ENCODE assay signal across 10 mouse cellular contexts in the genomic region with DNA sequence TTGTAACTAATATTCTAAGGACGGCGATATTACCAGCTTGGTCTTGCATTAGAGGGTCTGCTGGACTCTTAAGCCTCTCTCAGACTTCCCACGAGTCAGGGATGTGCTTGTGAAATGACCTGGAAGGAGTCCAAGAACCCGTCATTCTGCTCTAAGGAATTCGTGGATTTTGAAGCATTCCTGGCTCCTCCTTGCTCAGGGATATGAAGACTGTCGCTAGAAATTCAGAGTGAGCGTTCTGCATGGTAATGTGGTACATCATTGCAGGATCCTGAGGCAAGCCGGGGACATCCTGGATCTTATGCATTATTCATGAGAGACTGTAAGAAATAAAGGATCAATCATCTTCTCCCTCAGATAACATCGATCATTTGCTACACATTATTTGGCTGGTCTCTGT.
A peak's percentile ranks its signal among the peaks of the same experiment; 100 is the strongest.
DNase-seq lines count a peak whose midpoint lies in the region; ATAC-seq and TF ChIP-seq lines count a peak whose summit lies in the region.
"Had no signal": no experiment of that assay in that cellular context is flagged by ENCODE, and none has a peak within 500 bp of the region (broad histone marks: within the 10 kb centered on the region; RNA-seq: fewer than 3 reads in every experiment).

No protein-coding gene starts in this region.

- TF ChIP-seq EP300 in stomach, postnatal 0 days (optimal IDR thresholded peaks at IDR 0.05), result no peak

- no peak overlapping the region for H3K4me2 ChIP-seq in kidney, postnatal 0 days (ENCODE audit: low read length)
- H3K4me2 ChIP-seq in stomach, postnatal 0 days (replicated peaks; ENCODE audit: low read depth), result no peak overlapping the region

- peak; percentile 3 for DNase-seq in kidney, postnatal 0 days (ENCODE audit: low spot score)
- no peak for DNase-seq in kidney, adult 11 months
- DNase-seq in 3T3-L1 (ENCODE audit: low read depth, low spot score) (peak; percentile 24), liver (no peak)
- peak; percentile 9 for DNase-seq in embryo, embryonic 11.5 days (ENCODE audit: low read depth, low spot score)
- peak; percentile 18 for DNase-seq in lung, postnatal 36 days
- no peak for DNase-seq in stomach, postnatal 0 days (ENCODE audit: low spot score)
- DNase-seq: adrenal gland, adult 8-10 months; thymus, adult 18-20 months had no signal

- no peak for TF ChIP-seq CTCF in kidney, postnatal 0 days (IDR thresholded peaks at IDR 0.05; ENCODE audit: low read depth)
- no peak for TF ChIP-seq CTCF in stomach, postnatal 0 days (IDR thresholded peaks at IDR 0.05; ENCODE audit: low read depth)

- no peak for ATAC-seq in kidney, postnatal 0 days (replicated peaks; ENCODE audit: low FRiP score, low read depth)
- no peak for ATAC-seq in stomach, postnatal 0 days (ENCODE audit: low FRiP score, low TSS enrichment)

- no peak overlapping the region for H3K9ac ChIP-seq in kidney, postnatal 0 days (ENCODE audit: low read depth, low read length)
- no peak overlapping the region for H3K9ac ChIP-seq in stomach, postnatal 0 days (ENCODE audit: low read length)

- H3K27me3 ChIP-seq in kidney, postnatal 0 days (ENCODE audit: insufficient read depth, low read length), result no peaks in the 10 kb centered on the region
- H3K27me3 ChIP-seq in stomach, postnatal 0 days (ENCODE audit: control insufficient read depth, insufficient read depth, low read length), result no peaks in the 10 kb centered on the region
- H3K27me3 ChIP-seq: megakaryocyte, embryonic 14.5 days had no signal

- H3K9me3 ChIP-seq in kidney, postnatal 0 days (replicated peaks; ENCODE audit: low read length), result no peaks in the 10 kb centered on the region
- no peaks in the 10 kb centered on the region for H3K9me3 ChIP-seq in stomach, postnatal 0 days (ENCODE audit: control insufficient read depth, low read length)

- no peaks in the 10 kb centered on the region for H3K4me1 ChIP-seq in kidney, postnatal 0 days (replicated peaks; ENCODE audit: insufficient read depth, low read length)
- H3K4me1 ChIP-seq in stomach, postnatal 0 days (replicated peaks; ENCODE audit: control insufficient read depth, insufficient read depth), result no peaks in the 10 kb centered on the region
- H3K4me1 ChIP-seq: megakaryocyte, embryonic 14.5 days had no signal

- H3K4me3 ChIP-seq in kidney, postnatal 0 days (replicated peaks; ENCODE audit: low read depth, low read length), result no peak overlapping the region
- H3K4me3 ChIP-seq in stomach, postnatal 0 days (ENCODE audit: low read depth, low read length), result no peak overlapping the region
- H3K4me3 ChIP-seq: megakaryocyte, embryonic 14.5 days had no signal

- H3K36me3 ChIP-seq in kidney, postnatal 0 days (ENCODE audit: insufficient read depth, low read length), result no peaks in the 10 kb centered on the region
- no peaks in the 10 kb centered on the region for H3K36me3 ChIP-seq in stomach, postnatal 0 days (ENCODE audit: control insufficient read depth, insufficient read depth, low read length)

- 64% methylated on average over 9 of the region's 9 CpGs for WGBS in kidney, postnatal 0 days
- 57% methylated on average over 9 of the region's 9 CpGs for WGBS in stomach, postnatal 0 days

- no peak overlapping the region for H3K27ac ChIP-seq in kidney, postnatal 0 days
- H3K27ac ChIP-seq in stomach, postnatal 0 days (replicated peaks), result no peak overlapping the region

Comparison
In these comparisons a context has a peak if more than half of its experiments do, and no peak if none do; other contexts are left out.
1. DNase-seq: peak in kidney, postnatal 0 days (single experiment), 3T3-L1 (single experiment), embryo, embryonic 11.5 days (single experiment) and lung, postnatal 36 days (single experiment); none in kidney, adult 11 months (single experiment), stomach, postnatal 0 days (single experiment) and liver (single experiment).